Mouse (Mus musculus): ENCODE measurements at regions not wholly inside any gene's neighbourhood (a gene's known extent, or its start where the extent isn't known, plus 50 kb on each side); places are given as distances from the start of the nearest gene placed in this dataset.
A peak's percentile ranks its signal among the peaks of the same experiment; 100 is the strongest.

- DNase-seq (ENCODE audit: low spot score in 2 of 2), result no peak
These were observed 279.2 kb upstream of the Fat1 start for GRCm38 (mm10) chr8:44656031-44656430.

GRCm38 (mm10) chr8:44656470-44656869 is 278.8 kb upstream of the Fat1 start:
- DNase-seq (ENCODE audit: low spot score in 2 of 2), result no peak

GRCm38 (mm10) chr8:44661696-44662095 is 273.6 kb upstream of the Fat1 start:
- no peak for DNase-seq (ENCODE audit: low spot score in 2 of 2)

- DNase-seq (ENCODE audit: low spot score in 2 of 2), result no peak
These were observed 248.1 kb upstream of the Fat1 start for GRCm38 (mm10) chr8:44687126-44687525.

- DNase-seq (ENCODE audit: low spot score in 2 of 2), result no peak
These were observed 245.2 kb upstream of the Fat1 start for GRCm38 (mm10) chr8:44689837-44690592.

- no peak for DNase-seq (ENCODE audit: low spot score in 2 of 2)
These were observed 244.7 kb upstream of the Fat1 start for GRCm38 (mm10) chr8:44690593-44690950.

GRCm38 (mm10) chr8:44691140-44691539 is 244.1 kb upstream of the Fat1 start:
- no peak for DNase-seq (ENCODE audit: low spot score in 2 of 2)

GRCm38 (mm10) chr8:44692036-44692688 is 243.1 kb upstream of the Fat1 start:
- DNase-seq (ENCODE audit: low spot score in 2 of 2), result no peak

GRCm38 (mm10) chr8:44694861-44695260 is 240.4 kb upstream of the Fat1 start:
- DNase-seq (ENCODE audit: low spot score in 2 of 2), result no peak

- DNase-seq (ENCODE audit: low spot score in 2 of 2), result peak; percentile 20 to 22
These were observed 239.0 kb upstream of the Fat1 start for GRCm38 (mm10) chr8:44696066-44696853.

GRCm38 (mm10) chr8:44699384-44700105 is 235.7 kb upstream of the Fat1 start:
- no peak for DNase-seq (ENCODE audit: low spot score in 2 of 2)

GRCm38 (mm10) chr8:44704595-44705265 is 230.5 kb upstream of the Fat1 start:
- DNase-seq (ENCODE audit: low spot score in 2 of 2), result no peak

- DNase-seq (ENCODE audit: low spot score in 2 of 2), result no peak
These were observed 226.5 kb upstream of the Fat1 start for GRCm38 (mm10) chr8:44708659-44709170.

- DNase-seq (ENCODE audit: low spot score in 2 of 2), result no peak
These were observed 225.9 kb upstream of the Fat1 start for GRCm38 (mm10) chr8:44709171-44709940.

GRCm38 (mm10) chr8:44734577-44734976 is 200.7 kb upstream of the Fat1 start:
- no peak for DNase-seq (ENCODE audit: low spot score in 2 of 2)

- no peak for DNase-seq (ENCODE audit: low spot score in 2 of 2)
These were observed 199.4 kb upstream of the Fat1 start for GRCm38 (mm10) chr8:44735801-44736200.

- no peak for DNase-seq (ENCODE audit: low spot score in 2 of 2)
These were observed 191.9 kb upstream of the Fat1 start for GRCm38 (mm10) chr8:44743353-44743752.

GRCm38 (mm10) chr8:44744991-44745658 is 190.1 kb upstream of the Fat1 start:
- peak in 1 of 2 experiments; percentile 12 for DNase-seq (ENCODE audit: low spot score in 2 of 2)

GRCm38 (mm10) chr8:44758727-44759126 is 176.5 kb upstream of the Fat1 start:
- no peak for DNase-seq (ENCODE audit: low spot score in 2 of 2)

Data from layer of hippocampus, postnatal 10 days (tissue).